Mouse (Mus musculus): Measurements from ENCODE around the gene Dio1. TPM values are rescaled to one million over a fixed set of nuclear protein-coding genes. Genes with fewer than 3 reads are reported as not detected.

The Dio1 gene
- total and polyA plus RNA-seq, 3 experiments, result 0.13 TPM; not detected in 2

GRCm38 (mm10) chr4:107291611-107292272 lies 15.2 kb downstream of the Dio1 start:
- no peak overlapping the region for H3K9ac ChIP-seq (ENCODE audit: control insufficient read depth, low read depth, low read length, poor library complexity, severe bottlenecking)

GRCm38 (mm10) chr4:107287517-107287916 lies 19.5 kb downstream of the Dio1 start:
- Histone ChIP-seq H3K4me3 (ENCODE audit: control insufficient read depth in 1 of 2, insufficient read depth in 1 of 2, low read depth in 2 of 2, low read length in 2 of 2) (no peak overlapping the region), H3K27ac (ENCODE audit: control insufficient read depth, low read depth, low read length) (no peak overlapping the region), H3K79me2 (ENCODE audit: control insufficient read depth, insufficient read depth, low read length, poor library complexity) (no peaks in the 10 kb centered on the region), H3K9ac (ENCODE audit: control insufficient read depth, low read depth, low read length, poor library complexity, severe bottlenecking) (no peak overlapping the region), H3K27me3 (ENCODE audit: control insufficient read depth in 1 of 2, insufficient read depth in 2 of 2, low read length in 2 of 2) (no peaks in the 10 kb centered on the region), H3K36me3 (ENCODE audit: control insufficient read depth in 1 of 2, insufficient read depth in 2 of 2, low read length in 2 of 2) (peaks cover 0 to 3% of the 10 kb centered on the region in 2 experiments; a peak in 2 of 4 replicates), H3K4me1 (ENCODE audit: control insufficient read depth in 1 of 2, insufficient read depth in 2 of 2, low read length in 2 of 2) (peaks cover 0 to 7% of the 10 kb centered on the region in 2 experiments; a peak in 2 of 4 replicates), H3K9me3 (replicated peaks; ENCODE audit: insufficient read depth, low read length) (no peaks in the 10 kb centered on the region)
- TF ChIP-seq E2F4 (IDR thresholded peaks at IDR 0.05; ENCODE audit: borderline replicate concordance, low read depth, low read length) (no peak), BHLHE40 (IDR thresholded peaks at IDR 0.05; ENCODE audit: borderline replicate concordance, low read depth, low read length) (no peak), TAL1 (IDR thresholded peaks at IDR 0.05; ENCODE audit: low read length) (no peak), ETS1 (IDR thresholded peaks at IDR 0.05; ENCODE audit: low read depth, low read length) (no peak), MAZ (IDR thresholded peaks at IDR 0.05; ENCODE audit: low read depth, low read length) (no peak), GABPA (IDR thresholded peaks at IDR 0.05; ENCODE audit: low read depth, low read length) (no peak), ZNF384 (IDR thresholded peaks at IDR 0.05; ENCODE audit: low read depth, low read length) (no peak)
- no peak for DNase-seq (ENCODE audit: low read depth, low spot score)

More at GRCm38 (mm10) chr4:107291611-107292272, 15.2 kb downstream of the Dio1 start:
- no peak overlapping the region for H3K27ac ChIP-seq (ENCODE audit: control insufficient read depth, low read depth, low read length)
- DNase-seq (ENCODE audit: low read depth, low spot score), result no peak
- H3K4me1 ChIP-seq (ENCODE audit: control insufficient read depth in 1 of 2, insufficient read depth in 2 of 2, low read length in 2 of 2), result no peaks in the 10 kb centered on the region
- H3K4me3 ChIP-seq (ENCODE audit: control insufficient read depth in 1 of 2, insufficient read depth in 1 of 2, low read depth in 2 of 2, low read length in 2 of 2), result no peak overlapping the region
- no peaks in the 10 kb centered on the region for H3K27me3 ChIP-seq (ENCODE audit: control insufficient read depth in 1 of 2, insufficient read depth in 2 of 2, low read length in 2 of 2)
- no peaks in the 10 kb centered on the region for H3K79me2 ChIP-seq (ENCODE audit: control insufficient read depth, insufficient read depth, low read length, poor library complexity)
- H3K9me3 ChIP-seq (replicated peaks; ENCODE audit: insufficient read depth, low read length), result no peaks in the 10 kb centered on the region
- no peaks in the 10 kb centered on the region for H3K36me3 ChIP-seq (ENCODE audit: control insufficient read depth in 1 of 2, insufficient read depth in 2 of 2, low read length in 2 of 2)
- TF ChIP-seq ZMIZ1 (IDR thresholded peaks at IDR 0.05; ENCODE audit: low read depth, low read length), result no peak
- no peak for TF ChIP-seq TBP (IDR thresholded peaks at IDR 0.05; ENCODE audit: low read depth, low read length)
- TF ChIP-seq GABPA (IDR thresholded peaks at IDR 0.05; ENCODE audit: low read depth, low read length), result no peak
- no peak for TF ChIP-seq ZNF384 (IDR thresholded peaks at IDR 0.05; ENCODE audit: low read depth, low read length)
- no peak for TF ChIP-seq CHD1 (IDR thresholded peaks at IDR 0.05; ENCODE audit: low read depth, low read length)
- no peak for TF ChIP-seq POLR2AphosphoS5 (IDR thresholded peaks at IDR 0.05; ENCODE audit: borderline replicate concordance, low read depth, low read length)

GRCm38 (mm10) chr4:107286386-107286785 lies 20.6 kb downstream of the Dio1 start:
- Histone ChIP-seq H3K9me3 (replicated peaks; ENCODE audit: insufficient read depth, low read length) (no peaks in the 10 kb centered on the region), H3K79me2 (ENCODE audit: control insufficient read depth, insufficient read depth, low read length, poor library complexity) (no peaks in the 10 kb centered on the region), H3K4me3 (ENCODE audit: control insufficient read depth in 1 of 2, insufficient read depth in 1 of 2, low read depth in 2 of 2, low read length in 2 of 2) (no peak overlapping the region), H3K4me1 (ENCODE audit: control insufficient read depth in 1 of 2, insufficient read depth in 2 of 2, low read length in 2 of 2) (peaks cover 0 to 7% of the 10 kb centered on the region in 2 experiments; a peak in 2 of 4 replicates), H3K9ac (ENCODE audit: control insufficient read depth, low read depth, low read length, poor library complexity, severe bottlenecking) (no peak overlapping the region), H3K27me3 (ENCODE audit: control insufficient read depth in 1 of 2, insufficient read depth in 2 of 2, low read length in 2 of 2) (no peaks in the 10 kb centered on the region), H3K36me3 (ENCODE audit: control insufficient read depth in 1 of 2, insufficient read depth in 2 of 2, low read length in 2 of 2) (peaks cover 0 to 3% of the 10 kb centered on the region in 2 experiments; a peak in 2 of 4 replicates), H3K27ac (ENCODE audit: control insufficient read depth, low read depth, low read length) (no peak overlapping the region)
- DNase-seq (ENCODE audit: low read depth, low spot score), result no peak
- TF ChIP-seq CHD2 (IDR thresholded peaks at IDR 0.05; ENCODE audit: low read length) (no peak), HCFC1 (IDR thresholded peaks at IDR 0.05; ENCODE audit: low read depth, low read length) (no peak), MXI1 (IDR thresholded peaks at IDR 0.05; ENCODE audit: low read depth, low read length) (no peak), TCF12 (IDR thresholded peaks at IDR 0.05; ENCODE audit: low read depth, low read length) (no peak), UBTF (IDR thresholded peaks at IDR 0.05; ENCODE audit: borderline replicate concordance, insufficient read depth, low read depth, low read length) (no peak), CHD1 (IDR thresholded peaks at IDR 0.05; ENCODE audit: low read depth, low read length) (no peak), RAD21 (IDR thresholded peaks at IDR 0.05; ENCODE audit: low read depth, low read length) (no peak), SMC3 (IDR thresholded peaks at IDR 0.05; ENCODE audit: low read depth, low read length) (no peak), MAZ (IDR thresholded peaks at IDR 0.05; ENCODE audit: low read depth, low read length) (no peak), ETS1 (IDR thresholded peaks at IDR 0.05; ENCODE audit: low read depth, low read length) (no peak), MYC (IDR thresholded peaks at IDR 0.05; ENCODE audit: low read depth, low read length) (no peak), MAFK (IDR thresholded peaks at IDR 0.05; ENCODE audit: borderline replicate concordance, low read depth, low read length) (no peak)

Data from MEL (cell line).